Mouse (Mus musculus): ENCODE measurements at regions not wholly inside any gene's neighbourhood (a gene's known extent, or its start where the extent isn't known, plus 50 kb on each side); places are given as distances from the start of the nearest gene placed in this dataset.
A peak's percentile ranks its signal among the peaks of the same experiment; 100 is the strongest.

DNA sequence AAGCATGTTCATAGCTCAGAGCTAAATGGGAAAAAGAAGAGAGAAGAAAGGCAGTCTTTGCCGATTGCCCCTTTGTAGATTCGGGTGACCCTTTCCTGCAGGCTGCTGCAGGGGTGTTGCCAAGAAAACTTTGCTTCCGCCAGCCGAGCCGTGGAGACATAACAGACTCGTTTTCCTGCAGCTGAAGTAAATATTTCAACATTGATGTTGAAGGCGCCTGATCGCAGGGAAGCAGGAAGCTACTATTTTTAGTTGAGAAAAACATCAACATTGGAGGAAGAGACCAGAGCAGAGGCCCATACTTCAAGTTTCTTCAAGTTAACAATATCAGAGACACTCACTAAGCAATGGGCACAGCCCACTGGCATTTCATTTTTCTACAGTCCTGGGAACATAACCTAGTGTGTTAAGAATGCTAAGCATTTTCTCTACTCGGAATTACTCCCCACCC lies 211.9 kb downstream of the Gm10260 start:
- 52% methylated on average over 9 of the region's 9 CpGs for WGBS
- ATAC-seq (ENCODE audit: low FRiP score, low read depth), result no peak
- no peaks in the 10 kb centered on the region for H3K27me3 ChIP-seq (replicated peaks)
- no peak overlapping the region for H3K27ac ChIP-seq
- H3K9me3 ChIP-seq, result no peaks in the 10 kb centered on the region; the same call in 1 of the 2 replicates
- peaks cover 6% of the 10 kb centered on the region; the same call in 1 of the 2 replicates for H3K4me1 ChIP-seq
- no peaks in the 10 kb centered on the region for H3K36me3 ChIP-seq
- H3K4me3 ChIP-seq, result no peak overlapping the region
- no peak overlapping the region for H3K4me2 ChIP-seq (replicated peaks)
- H3K9ac ChIP-seq, result no peak overlapping the region

DNA sequence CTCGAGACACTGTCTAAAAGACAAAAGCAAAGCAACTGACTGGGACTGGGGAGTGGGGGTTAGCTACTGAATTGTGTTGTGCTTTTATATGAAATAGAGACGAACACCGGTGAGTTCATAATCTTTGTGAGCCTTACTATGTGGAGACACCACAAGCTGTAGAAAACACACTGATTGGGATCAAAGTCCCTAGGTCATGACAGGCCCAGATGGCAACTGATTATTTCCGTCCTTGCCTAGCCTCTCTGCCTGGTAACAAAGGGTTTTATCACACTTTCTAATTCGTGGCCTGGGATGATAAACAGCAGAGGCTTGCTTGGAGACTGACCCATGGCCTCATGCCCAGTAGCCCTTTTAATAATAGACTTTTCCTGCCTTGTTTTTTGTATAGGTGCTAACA lies 213.5 kb downstream of the Gm10260 start:
- no peak overlapping the region for H3K27ac ChIP-seq
- H3K36me3 ChIP-seq, result no peaks in the 10 kb centered on the region
- H3K4me2 ChIP-seq (replicated peaks), result no peak overlapping the region
- H3K27me3 ChIP-seq (replicated peaks), result no peaks in the 10 kb centered on the region
- peaks cover 2% of the 10 kb centered on the region; the same call in 1 of the 2 replicates for H3K4me1 ChIP-seq
- H3K9me3 ChIP-seq, result no peaks in the 10 kb centered on the region; the same call in 1 of the 2 replicates
- no peak overlapping the region for H3K4me3 ChIP-seq
- no peak overlapping the region for H3K9ac ChIP-seq
- no peak for ATAC-seq (ENCODE audit: low FRiP score, low read depth)
- 58% methylated on average over 5 of the region's 5 CpGs for WGBS

DNA sequence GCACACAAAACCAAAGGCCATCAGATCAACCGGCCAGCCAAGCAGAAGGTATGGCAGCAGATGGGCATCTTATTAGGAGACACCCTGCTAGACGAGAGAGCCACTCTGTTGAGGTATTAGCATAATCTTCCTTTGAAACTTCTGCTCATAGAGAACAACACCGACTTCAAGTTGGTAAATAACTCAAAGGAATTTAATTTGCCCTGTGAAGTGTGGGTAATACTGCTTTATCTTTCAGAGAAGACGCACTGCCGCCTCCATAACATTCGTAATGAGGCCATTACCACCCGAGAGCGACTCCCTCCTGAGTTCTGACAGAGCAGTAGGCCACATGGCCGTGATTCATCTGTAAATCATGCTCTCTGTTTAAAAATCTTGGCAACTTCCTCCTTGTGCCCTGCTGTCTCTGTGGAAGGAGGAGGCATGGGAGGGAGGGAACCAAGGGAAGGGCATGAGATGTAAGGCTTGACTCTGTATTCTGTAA lies 214.4 kb downstream of the Gm10260 start:
- Histone ChIP-seq H3K36me3 (no peaks in the 10 kb centered on the region), H3K4me3 (no peak overlapping the region), H3K27me3 (replicated peaks) (no peaks in the 10 kb centered on the region), H3K4me2 (replicated peaks) (no peak overlapping the region), H3K4me1 (peaks cover 2% of the 10 kb centered on the region; the same call in 1 of the 2 replicates), H3K9ac (no peak overlapping the region), H3K9me3 (no peaks in the 10 kb centered on the region; the same call in 1 of the 2 replicates), H3K27ac (no peak overlapping the region)
- ATAC-seq (ENCODE audit: low FRiP score, low read depth), result peak; percentile 25; the same call in 1 of the 2 replicates
- 22% methylated on average over 9 of the region's 9 CpGs for WGBS

DNA sequence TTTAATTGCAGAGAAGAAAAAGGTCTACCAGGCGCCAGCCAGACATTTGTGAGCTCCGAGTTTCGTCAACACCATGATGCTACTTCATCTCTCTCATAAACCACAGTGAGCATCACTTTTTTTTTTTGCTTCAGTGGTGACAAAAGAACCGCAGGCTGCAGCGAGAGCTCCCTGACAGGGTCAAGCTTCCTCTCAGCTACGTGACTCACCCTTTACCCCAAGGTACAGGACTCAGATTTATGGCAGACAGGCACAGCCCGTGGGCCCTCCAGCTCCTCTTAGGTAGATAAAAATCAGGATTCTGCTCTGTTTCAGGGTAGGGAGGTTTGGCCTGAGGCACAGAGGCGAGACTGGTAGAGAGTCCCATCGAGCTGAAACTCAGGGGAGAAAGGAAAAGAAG lies 220.7 kb downstream of the Gm10260 start:
- WGBS, result 45% methylated on average over 9 of the region's 9 CpGs
- no peak overlapping the region for H3K9ac ChIP-seq
- no peaks in the 10 kb centered on the region for H3K36me3 ChIP-seq
- H3K4me1 ChIP-seq, result peaks cover 9% of the 10 kb centered on the region; the same call in 1 of the 2 replicates
- H3K27me3 ChIP-seq (replicated peaks), result no peaks in the 10 kb centered on the region
- H3K27ac ChIP-seq, result no peak overlapping the region
- no peak for ATAC-seq (ENCODE audit: low FRiP score, low read depth)
- no peak overlapping the region for H3K4me2 ChIP-seq (replicated peaks)
- no peaks in the 10 kb centered on the region for H3K9me3 ChIP-seq
- no peak overlapping the region for H3K4me3 ChIP-seq

DNA sequence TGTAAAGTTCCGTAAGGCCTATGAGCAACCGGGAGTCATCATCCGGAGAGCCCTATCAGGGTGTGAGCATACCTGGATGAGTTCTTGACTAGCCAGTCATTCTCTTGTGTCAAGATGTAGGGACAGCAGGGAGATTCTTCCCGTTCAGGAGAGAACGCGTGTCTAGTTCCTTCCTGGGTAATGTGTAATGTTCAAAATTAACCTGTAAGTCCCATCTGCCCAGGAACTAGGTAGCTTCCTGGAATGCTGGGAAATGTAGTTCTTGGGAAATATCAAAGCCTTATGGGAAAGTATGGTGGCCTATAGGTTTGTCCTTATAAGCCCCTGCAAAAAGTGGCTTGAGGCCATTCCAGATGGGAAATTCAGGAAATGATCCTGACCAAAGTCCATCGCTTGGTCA lies 222.0 kb downstream of the Gm10260 start:
- H3K27ac ChIP-seq, result no peak overlapping the region

GRCm38 (mm10) chr13:97537686-97538085 lies 222.7 kb downstream of the Gm10260 start:
- Histone ChIP-seq H3K27me3 (replicated peaks) (no peaks in the 10 kb centered on the region), H3K9me3 (no peaks in the 10 kb centered on the region), H3K4me1 (peaks cover 13% of the 10 kb centered on the region; the same call in 1 of the 2 replicates), H3K9ac (no peak overlapping the region), H3K36me3 (no peaks in the 10 kb centered on the region), H3K4me3 (no peak overlapping the region), H3K4me2 (replicated peaks) (no peak overlapping the region), H3K27ac (no peak overlapping the region)
- 80% methylated on average over 7 of the region's 7 CpGs for WGBS
- ATAC-seq (ENCODE audit: low FRiP score, low read depth), result no peak

More for the DNA sequence above, 222.0 kb downstream of the Gm10260 start:
- ATAC-seq (ENCODE audit: low FRiP score, low read depth), result no peak
- 96% methylated on average over 7 of the region's 7 CpGs for WGBS
- no peaks in the 10 kb centered on the region for H3K27me3 ChIP-seq (replicated peaks)
- peaks cover 13% of the 10 kb centered on the region; the same call in 1 of the 2 replicates for H3K4me1 ChIP-seq
- H3K4me3 ChIP-seq, result no peak overlapping the region
- no peak overlapping the region for H3K9ac ChIP-seq
- no peak overlapping the region for H3K4me2 ChIP-seq (replicated peaks)
- no peaks in the 10 kb centered on the region for H3K9me3 ChIP-seq
- no peaks in the 10 kb centered on the region for H3K36me3 ChIP-seq

GRCm38 (mm10) chr13:97537206-97537605 lies 223.2 kb downstream of the Gm10260 start:
- Histone ChIP-seq H3K4me3 (no peak overlapping the region), H3K9me3 (no peaks in the 10 kb centered on the region), H3K36me3 (no peaks in the 10 kb centered on the region), H3K9ac (no peak overlapping the region), H3K4me1 (peaks cover 13% of the 10 kb centered on the region; the same call in 1 of the 2 replicates), H3K27ac (no peak overlapping the region), H3K4me2 (replicated peaks) (no peak overlapping the region), H3K27me3 (replicated peaks) (no peaks in the 10 kb centered on the region)
- ATAC-seq (ENCODE audit: low FRiP score, low read depth), result no peak
- 70% methylated on average over 11 of the region's 11 CpGs for WGBS

DNA sequence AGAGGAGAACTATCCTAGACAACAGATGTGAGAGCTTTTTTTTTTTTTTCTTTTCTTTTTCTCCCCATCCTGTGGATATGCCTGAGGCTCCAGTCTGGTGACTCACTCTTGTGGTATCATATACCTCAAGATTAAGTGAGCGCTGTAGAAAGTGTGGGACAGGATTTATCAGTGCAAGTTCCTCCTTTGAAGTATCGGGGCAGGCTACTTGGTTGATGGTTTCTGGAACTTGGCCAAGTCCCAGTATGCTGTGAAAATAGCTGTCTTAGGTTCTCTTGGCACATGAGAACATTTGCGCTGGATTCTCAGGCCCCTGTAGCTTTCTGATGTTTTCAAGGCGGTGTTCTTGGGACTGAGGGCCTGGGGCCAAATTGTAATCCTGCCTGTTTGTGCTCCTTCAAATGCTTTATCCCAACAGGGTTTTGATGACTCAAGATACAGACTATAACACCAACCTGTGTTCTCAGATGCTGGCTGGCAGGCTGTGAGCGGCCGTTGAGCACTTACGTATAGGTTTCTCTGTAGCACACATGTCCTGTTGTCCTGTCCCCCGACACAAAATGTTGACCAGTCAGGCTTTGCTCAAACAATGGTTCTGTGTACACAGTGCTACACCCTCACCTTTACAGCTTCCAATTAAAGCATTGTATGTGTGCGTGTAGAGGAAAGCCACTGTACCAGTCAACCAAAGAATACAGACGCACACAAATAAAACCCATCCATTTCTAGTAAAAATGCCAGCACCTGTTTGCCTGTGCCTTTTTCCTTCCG lies 226.4 kb downstream of the Gm10260 start:
- H3K27ac ChIP-seq, result no peak overlapping the region
- no peak overlapping the region for H3K4me3 ChIP-seq
- no peak overlapping the region for H3K4me2 ChIP-seq (replicated peaks)
- no peaks in the 10 kb centered on the region for H3K36me3 ChIP-seq
- H3K9ac ChIP-seq, result no peak overlapping the region
- H3K9me3 ChIP-seq, result no peaks in the 10 kb centered on the region
- no peak for ATAC-seq (ENCODE audit: low FRiP score, low read depth)
- H3K4me1 ChIP-seq, result peaks cover 4% of the 10 kb centered on the region; the same call in 1 of the 2 replicates
- 82% methylated on average over 11 of the region's 11 CpGs for WGBS
- H3K27me3 ChIP-seq (replicated peaks), result no peaks in the 10 kb centered on the region

GRCm38 (mm10) chr13:97531181-97531580 lies 229.3 kb downstream of the Gm10260 start:
- WGBS, result 90% methylated on average over 2 of the region's 2 CpGs
- no peak overlapping the region for H3K27ac ChIP-seq

DNA sequence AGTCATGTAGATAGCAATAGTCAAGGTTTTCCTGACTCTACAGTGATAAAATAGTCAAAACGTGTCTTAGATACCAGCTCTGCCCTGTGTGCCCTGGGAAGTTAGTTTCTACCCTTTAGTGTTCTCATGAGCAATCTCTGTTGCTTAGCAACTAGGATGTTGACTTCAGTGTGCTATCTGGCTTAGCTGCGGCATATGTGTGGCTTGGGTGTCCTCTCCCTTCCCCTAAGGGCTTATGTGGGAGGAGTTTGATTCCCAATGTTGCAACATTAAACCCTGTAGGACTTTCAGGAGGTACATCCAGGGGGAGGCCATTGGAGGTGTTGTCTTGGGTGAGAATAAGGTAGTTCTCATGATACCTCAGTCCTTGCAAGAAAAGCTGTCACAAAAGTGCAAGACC lies 229.9 kb downstream of the Gm10260 start:
- H3K27me3 ChIP-seq (replicated peaks), result no peaks in the 10 kb centered on the region
- peaks cover 4% of the 10 kb centered on the region; the same call in 1 of the 2 replicates for H3K4me1 ChIP-seq
- no peak overlapping the region for H3K4me2 ChIP-seq (replicated peaks)
- H3K9me3 ChIP-seq, result no peaks in the 10 kb centered on the region
- H3K9ac ChIP-seq, result no peak overlapping the region
- H3K27ac ChIP-seq, result no peak overlapping the region
- no peaks in the 10 kb centered on the region for H3K36me3 ChIP-seq
- no peak for ATAC-seq (ENCODE audit: low FRiP score, low read depth)
- H3K4me3 ChIP-seq, result no peak overlapping the region
- 22% methylated on average over 2 of the region's 2 CpGs for WGBS

More at GRCm38 (mm10) chr13:97531181-97531580, 229.3 kb downstream of the Gm10260 start:
- no peak overlapping the region for H3K4me3 ChIP-seq
- no peaks in the 10 kb centered on the region for H3K9me3 ChIP-seq
- no peaks in the 10 kb centered on the region for H3K36me3 ChIP-seq
- H3K4me2 ChIP-seq (replicated peaks), result no peak overlapping the region
- ATAC-seq (ENCODE audit: low FRiP score, low read depth), result no peak
- no peak overlapping the region for H3K9ac ChIP-seq
- H3K27me3 ChIP-seq (replicated peaks), result no peaks in the 10 kb centered on the region
- peaks cover 4% of the 10 kb centered on the region; the same call in 1 of the 2 replicates for H3K4me1 ChIP-seq

DNA sequence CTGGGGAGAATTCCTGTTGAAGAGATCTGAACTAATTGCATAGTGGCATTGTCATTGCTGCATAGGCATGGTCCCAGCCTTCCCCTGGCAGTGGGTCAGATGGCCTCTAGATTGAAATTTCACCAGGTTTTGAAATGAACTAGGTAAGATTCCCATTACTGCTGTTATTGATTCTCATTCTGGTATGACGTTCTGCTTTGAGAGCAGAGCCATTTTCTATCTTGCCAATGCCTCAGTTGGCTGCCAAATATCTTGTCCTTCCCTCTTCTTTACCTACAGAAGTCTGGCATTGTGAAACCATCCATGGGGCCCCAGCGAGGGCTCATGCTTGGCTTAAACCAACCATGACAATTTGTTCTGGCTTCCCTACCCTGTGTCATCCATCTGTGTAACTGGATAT lies 232.5 kb downstream of the Gm10260 start:
- H3K27ac ChIP-seq, result no peak overlapping the region
- 88% methylated on average over 2 of the region's 2 CpGs for WGBS

DNA sequence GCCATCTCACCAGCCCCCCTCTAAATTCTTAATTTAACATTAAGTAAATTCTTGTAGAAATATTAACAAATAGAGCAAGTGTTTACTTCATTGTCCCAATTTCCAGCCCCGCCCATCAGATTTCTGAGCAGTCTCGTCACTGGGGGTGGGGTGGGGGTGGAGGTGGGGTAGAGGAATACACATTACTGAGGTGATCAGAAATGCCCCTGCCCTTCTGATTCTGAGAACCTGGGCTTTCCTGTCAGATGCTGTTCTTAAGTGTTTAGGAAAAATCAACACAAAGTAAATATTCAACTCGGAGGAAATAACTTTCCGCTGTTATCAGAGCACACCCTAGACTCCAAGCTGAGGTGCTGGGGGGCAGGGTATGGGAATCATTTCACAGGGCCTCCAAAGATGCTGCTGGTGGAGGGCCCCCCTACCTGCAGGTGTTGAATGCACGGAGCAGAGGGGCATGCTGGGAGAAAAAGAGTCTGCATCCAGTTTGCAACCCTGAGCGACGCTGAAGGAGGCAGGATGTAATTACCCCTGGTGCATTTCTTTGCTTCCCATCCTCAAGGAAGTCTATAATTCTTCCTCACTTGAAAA lies 235.5 kb downstream of the Gm10260 start:
- Histone ChIP-seq H3K27ac (no peak overlapping the region), H3K4me3 (no peak overlapping the region)

More for the DNA sequence above, 232.5 kb downstream of the Gm10260 start:
- no peaks in the 10 kb centered on the region for H3K9me3 ChIP-seq
- no peak overlapping the region for H3K4me2 ChIP-seq (replicated peaks)
- H3K9ac ChIP-seq, result no peak overlapping the region
- H3K36me3 ChIP-seq, result no peaks in the 10 kb centered on the region
- no peak overlapping the region for H3K4me3 ChIP-seq
- no peak for ATAC-seq (ENCODE audit: low FRiP score, low read depth)
- H3K27me3 ChIP-seq (replicated peaks), result no peaks in the 10 kb centered on the region
- H3K4me1 ChIP-seq, result peaks cover 11% of the 10 kb centered on the region

More for the DNA sequence above, 235.5 kb downstream of the Gm10260 start:
- Histone ChIP-seq H3K9ac (no peak overlapping the region), H3K27me3 (replicated peaks) (no peaks in the 10 kb centered on the region), H3K36me3 (no peaks in the 10 kb centered on the region), H3K4me2 (replicated peaks) (no peak overlapping the region), H3K4me1 (peaks cover 11% of the 10 kb centered on the region), H3K9me3 (no peaks in the 10 kb centered on the region)
- 68% methylated on average over 7 of the region's 7 CpGs for WGBS
- no peak for ATAC-seq (ENCODE audit: low FRiP score, low read depth)
